Mouse (Mus musculus) cerebellum, postnatal 36 days (tissue): ENCODE results near the gene Fam205c.

Experiments used
- DNase-seq, 2 experiments: peaks; one replicate each; pipeline ENCODE4 v3.0.0; 2021 to 2022; ENCODE audit warnings: mixed read lengths in 2 of 2

Fam205c gene

DNA sequence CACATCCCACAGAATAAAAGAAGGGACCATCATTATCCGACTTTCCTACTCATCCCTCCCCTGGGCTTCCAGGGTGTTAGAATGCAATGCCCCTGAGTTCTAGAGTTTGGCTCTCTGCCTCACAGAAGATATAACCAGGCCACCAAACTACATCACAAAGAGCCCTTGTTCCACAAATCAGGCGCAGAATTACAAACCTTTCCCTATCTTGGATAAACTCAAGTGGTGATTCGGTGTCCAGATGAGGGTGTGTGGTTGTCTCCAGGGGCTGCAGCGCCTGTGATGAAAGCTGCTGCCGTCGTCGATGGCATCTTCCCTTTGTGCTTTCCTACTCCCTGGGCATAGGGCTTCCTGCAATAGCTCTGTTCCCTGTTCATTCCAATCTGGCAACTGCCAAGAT is at the start of gene Fam205c:
TSS of gene Fam205c (minus strand) at position 101 of the 400 bp plus-strand sequence.
- DNase-seq = no peak

DNA sequence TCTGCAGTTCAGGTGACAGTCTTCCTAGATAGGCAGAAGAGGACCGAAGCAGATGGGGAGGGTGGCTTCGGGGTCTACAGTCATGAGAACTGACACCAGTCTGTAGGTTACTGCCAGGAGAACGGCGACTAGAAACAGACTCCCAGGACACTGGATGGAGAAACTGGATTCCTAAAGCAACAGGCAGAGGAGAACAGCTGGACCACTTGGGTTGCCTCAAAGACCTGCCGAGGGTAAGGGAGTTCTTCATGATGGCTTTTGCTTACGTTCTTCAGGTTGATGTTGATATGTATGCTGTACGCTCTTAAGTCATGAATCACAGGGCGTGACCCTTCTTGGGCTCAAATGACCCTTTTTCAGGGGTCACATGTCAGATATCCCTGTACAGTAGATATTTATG is 48.4 kb upstream of the Fam205c start:
- DNase-seq = no peak

DNA sequence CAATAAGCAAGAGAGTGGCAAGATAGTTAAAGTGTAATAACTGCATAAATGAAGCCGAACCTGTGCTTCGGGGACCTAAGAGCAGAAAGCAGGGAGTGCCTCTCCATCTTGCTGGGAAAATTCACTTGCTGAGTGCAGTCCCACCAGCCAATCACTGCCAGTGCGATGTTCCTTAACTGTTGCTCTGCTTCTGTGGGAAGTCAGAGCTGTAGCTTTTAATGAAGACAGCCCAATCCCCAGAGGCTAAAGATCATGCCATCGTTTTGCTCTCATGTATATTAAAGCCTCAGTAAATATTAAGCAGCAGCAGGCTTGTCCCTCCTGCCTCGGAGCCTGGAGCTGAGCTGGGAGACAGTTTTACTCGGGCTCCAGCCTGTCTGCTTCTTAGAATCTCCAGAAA is 48.0 kb upstream of the Fam205c start:
- no peak for DNase-seq

DNA sequence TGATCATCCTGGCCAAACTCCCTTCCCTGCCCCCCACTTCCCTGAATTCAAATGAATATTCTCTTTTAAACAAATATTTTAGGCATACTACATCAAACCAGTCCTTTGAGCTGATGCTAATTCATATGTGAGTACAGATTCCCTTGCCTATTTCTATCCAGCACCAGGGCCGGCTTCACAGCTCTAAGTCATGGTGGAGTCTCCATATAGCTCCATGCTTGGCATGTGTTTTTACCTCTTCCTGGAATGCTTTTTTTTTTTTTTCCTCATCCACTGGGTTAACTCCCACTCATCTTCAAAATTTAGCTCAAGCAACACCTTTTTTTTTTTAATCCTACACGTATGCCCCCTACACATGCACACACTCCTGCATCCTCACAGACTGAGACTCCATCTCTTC is 47.5 kb upstream of the Fam205c start:
- DNase-seq = no peak

DNA sequence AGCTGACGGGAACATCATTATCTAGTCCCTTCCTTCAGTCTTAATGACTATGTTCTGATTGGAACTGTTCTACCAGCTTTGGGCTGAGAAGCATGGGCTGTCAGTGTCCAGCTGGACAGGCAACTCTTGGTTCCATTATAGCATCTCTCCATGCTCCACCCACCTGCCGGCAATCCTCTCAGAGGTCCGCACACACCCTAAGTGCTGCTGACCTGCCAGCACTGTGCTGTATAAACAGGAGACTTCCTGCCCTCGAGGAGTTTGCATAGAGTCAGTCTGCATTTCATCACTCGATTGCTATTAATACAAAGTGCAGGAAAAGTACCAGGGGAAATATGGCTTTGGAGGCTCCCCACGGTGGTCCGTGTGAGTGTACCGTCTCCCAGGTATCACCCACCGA is 46.7 kb upstream of the Fam205c start:
- DNase-seq = no peak

DNA sequence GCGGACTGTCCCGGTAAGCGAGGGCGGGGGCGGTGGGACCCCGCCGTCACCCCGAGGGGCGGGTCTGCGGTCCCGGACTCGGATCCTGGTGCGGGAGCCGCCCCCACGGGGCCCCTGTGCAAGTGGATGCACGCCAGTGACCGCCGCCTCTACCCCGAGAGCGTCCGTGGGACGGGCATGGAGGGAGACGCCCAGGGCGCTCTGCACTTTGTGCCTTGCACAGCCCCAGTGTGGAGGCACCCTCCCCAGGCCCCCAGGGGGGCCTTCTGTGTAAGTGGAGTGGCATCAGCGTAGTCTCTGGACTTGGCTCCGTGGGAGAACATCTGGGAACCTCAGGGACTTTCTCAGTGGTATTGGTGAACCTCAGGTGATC is 43.4 kb upstream of the Fam205c start:
- DNase-seq = peak in 1 of 2 experiments; percentile 18

DNA sequence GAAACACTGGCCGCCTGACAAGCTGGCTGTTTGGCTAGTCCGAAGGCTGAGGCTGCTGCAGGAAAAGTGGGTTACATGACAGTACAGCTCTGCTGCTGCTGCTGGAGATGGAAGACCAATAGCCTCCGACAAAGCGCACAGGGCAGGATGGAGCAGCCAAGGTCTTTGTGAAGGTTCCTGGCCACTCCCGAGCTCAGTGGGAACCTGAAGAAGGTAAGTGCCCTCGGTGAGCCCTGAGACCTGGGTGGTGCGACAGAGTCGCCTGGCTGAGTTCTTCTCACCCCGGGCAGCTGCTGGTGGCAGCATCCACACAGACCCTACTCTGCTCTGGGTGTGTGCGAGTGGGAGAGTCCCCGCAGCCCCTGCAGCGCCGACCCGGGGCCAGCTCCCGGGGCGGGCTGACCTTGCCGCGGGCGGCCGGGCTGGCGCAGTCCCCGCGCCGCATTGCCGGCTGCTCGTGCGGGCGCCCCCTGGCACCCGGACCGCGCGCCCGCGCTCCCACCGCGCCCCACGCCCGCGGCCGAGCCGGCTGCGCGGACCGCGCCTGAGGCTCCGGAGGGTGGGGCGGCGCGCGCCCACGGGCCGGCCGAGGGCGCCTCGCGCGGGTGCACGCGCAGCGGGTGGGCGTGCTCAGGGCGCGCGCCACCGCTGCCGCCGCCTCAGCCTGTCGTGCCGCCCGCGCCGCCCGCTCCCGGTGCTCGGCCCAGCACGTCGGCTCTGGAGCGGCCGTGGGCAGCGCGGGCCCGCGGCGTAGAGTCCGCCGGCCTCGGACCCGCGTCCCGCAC is 42.8 kb upstream of the Fam205c start, which contains the start of gene Phf24:
TSS of gene Phf24 (plus strand) at position 44 of the 785 bp plus-strand sequence.
- DNase-seq = peak; percentile 30 to 41

DNA sequence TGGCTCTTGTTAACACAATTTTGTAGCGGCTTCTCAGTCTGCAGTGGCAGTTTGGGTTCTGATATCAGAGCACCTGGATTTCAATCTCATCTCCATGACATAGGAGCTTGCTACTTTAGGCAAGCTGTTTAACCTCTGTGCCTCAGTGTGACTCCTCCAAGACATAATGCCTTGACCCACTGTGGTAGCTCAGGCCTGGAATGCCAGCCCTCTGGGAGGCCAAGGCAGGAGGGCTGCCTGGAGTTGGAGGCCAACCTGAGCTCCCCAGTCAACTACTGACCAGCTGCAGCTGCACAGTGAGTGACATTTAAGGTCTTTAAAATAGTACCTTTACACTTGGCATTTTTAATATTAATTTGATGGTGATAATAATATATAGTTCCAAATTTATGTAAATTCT is 41.9 kb upstream of the Fam205c start:
- no peak for DNase-seq

DNA sequence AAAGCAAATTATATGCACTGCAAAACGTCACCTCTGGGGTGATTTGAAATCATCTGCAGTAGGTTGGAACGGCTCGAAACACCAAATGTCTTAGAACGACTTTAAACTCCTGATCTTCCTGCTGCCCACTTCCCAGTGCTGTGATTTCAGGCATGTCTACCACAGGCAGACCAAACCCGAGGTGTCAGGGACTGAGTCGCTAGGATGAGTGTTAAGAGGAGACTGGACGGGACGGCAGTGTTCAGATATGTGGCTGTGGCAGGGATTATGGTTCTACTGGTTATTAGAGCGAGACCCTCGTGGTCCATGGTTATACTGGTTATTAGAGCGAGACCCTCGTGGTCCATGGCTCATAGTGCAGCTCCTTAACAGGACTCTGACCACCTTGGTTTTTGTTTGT is 41.3 kb upstream of the Fam205c start:
- DNase-seq = no peak

DNA sequence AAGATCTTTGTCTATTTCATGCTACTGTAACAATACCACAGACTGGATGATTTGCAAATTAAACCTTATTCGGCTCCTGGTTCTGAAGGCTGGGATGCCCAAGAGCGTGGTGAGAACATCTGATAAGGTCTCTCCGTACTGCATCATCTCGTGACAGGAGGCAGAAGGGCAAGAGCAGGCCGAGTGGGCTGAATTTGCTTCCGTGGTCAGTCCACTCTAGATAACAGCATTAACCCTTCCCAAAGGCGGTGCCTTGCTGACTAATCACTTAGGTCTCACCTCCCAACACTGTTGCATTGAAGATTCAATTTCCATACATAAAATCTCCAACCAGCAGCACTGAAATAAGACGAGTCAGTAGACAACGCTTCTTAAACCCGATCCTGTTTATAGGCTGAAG is 39.4 kb upstream of the Fam205c start:
- DNase-seq = no peak

DNA sequence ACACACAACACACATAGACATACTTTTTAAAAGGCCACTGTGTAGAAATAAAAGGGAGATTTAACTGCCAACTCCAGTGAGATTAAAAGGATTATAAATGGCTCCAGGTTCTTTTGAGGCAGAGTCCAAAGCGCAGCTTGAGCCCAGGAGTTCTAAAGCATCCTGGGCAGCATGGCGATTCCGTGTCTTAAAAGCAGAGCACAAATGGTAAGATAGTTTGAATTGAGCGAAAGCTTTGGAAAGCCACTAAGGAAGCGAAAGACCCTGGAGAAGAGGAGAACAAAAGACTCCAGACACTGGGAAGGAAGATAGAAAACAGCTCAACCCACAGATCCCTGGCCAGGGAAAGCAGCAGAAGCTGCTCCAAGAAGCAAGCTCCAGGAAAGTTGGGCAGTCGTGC is 30.9 kb upstream of the Fam205c start:
- no peak for DNase-seq

DNA sequence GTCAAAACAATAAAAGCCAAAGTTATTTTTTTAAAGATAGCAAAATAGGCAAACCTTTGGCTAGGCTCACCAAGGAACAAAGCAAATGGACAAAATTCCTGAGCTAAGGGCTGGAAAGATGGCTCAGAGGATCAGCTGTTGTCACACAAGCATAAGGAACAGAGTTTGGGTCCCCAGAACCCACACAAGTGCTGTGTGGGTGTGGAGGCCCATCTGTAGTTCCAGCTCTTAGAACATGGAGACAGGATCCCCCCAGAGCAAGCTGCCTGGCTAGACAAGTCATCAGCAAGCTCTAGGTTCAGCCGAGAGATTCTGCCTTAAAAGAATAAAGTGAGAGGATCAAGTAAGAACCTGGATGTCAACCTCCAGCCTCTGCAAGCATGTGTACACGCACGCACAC is 30.5 kb upstream of the Fam205c start:
- no peak for DNase-seq

DNA sequence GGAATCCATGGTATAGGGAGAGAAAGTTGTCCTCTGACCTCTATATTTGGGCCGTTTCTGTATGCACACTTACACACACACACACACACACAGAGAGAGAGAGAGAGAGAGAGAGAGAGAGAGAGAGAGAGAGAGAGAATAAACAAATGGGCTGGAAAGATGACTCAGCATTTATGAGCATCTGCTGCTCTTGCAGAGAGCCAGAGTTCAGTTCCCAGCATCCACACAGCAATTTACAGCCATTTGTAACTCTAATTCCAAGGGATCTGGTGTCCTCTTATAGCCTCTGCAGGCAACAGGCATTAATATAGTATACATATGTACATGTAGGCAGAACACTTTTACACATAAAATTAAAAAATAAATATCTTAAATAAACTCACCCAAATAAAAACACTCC is 29.9 kb upstream of the Fam205c start:
- DNase-seq = no peak

DNA sequence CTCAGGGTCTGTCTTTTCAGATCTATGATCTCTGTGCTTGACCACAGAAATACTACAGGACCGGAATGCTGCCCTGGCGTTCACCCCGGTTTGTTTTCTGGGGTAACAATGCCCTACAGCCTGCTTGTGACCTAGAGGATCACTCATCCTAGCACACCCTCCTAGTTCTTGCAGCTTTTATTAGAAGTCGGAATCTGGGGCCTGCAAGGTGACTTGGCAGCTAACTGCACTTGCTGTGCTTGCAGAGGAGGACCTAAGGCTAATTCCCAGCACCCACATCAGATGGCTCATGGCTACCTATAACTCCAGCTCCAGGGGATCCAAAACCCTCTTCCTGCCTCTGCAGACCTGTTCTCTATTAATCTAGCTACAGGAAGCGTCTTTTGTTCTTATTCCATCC is 28.7 kb upstream of the Fam205c start:
- DNase-seq = no peak

DNA sequence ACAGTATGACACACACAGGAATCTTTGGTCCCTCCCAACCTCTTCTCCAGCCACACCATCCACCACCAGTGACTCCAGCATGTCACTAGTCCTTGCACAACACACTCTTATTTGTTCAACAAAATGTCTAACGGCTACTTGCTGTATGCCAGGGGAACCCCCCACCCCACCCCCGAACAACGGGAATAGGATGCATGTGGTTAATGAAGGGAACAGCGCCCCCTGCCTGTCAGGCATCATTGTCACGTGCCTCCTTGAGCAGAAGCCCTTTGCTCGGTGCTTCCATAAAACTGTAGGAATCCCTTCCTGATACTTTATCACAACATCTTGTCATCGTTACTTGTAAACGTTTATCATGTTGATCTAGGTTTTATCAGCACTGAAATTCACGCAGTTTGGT is 28.1 kb upstream of the Fam205c start:
- DNase-seq = peak in 1 of 2 experiments; percentile 24

DNA sequence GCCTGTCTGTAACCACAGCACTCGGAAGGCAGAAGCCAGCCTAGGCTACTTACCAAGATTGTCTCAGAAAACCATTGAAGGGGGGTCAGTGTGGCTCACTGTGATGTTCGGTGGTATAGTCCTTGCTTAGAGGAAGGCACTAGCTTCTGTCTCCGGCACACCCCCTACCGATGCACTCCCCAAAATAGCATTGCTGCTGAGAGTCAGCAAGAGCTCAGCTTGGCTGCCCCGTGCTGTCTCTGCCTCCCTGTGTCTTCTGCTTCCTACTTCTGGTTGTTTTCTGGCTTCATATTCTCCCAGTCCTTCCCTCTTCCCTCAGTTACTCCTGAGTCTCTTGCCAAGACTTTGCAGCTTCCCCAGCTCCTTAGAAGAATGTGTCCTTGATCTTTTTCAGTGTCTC is 26.8 kb upstream of the Fam205c start:
- DNase-seq = no peak

DNA sequence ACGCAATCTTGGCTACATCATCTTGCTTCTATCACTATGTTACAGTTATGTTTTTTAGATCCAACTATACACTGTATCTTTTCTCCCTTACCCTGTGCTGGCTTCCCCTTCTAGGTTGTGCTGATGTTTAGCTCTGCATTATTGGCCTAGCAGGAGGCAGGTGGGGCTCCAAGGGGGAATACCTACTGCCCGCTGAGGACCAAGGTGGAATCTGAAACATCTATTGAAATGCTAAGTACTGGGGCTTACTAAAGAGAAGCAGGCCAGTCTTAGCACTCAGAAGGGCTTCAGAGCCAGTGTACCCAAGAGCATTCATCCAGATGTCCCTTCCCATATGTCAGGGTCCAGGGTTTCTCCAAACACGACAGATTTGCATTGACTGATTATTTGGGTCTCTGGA is 24.9 kb upstream of the Fam205c start:
- no peak for DNase-seq

DNA sequence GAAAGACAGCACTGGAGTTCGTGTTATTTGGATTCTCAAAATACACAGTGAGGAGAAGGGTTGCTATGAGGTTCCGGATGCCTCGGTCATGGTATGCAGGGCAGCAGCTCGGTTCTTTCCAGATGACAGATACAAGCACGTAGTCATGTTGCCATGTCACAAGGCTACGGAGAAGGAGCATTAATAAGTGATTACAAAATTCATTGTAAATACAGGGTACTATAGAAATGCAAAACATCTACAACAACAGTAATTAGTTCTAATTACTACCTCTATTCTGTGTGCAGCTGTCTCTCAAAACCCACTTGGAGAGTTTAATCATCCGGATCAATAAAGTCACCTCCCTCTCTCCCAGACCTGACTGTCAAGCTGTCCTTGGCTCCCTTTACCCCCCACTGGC is 21.1 kb upstream of the Fam205c start:
- DNase-seq = no peak

DNA sequence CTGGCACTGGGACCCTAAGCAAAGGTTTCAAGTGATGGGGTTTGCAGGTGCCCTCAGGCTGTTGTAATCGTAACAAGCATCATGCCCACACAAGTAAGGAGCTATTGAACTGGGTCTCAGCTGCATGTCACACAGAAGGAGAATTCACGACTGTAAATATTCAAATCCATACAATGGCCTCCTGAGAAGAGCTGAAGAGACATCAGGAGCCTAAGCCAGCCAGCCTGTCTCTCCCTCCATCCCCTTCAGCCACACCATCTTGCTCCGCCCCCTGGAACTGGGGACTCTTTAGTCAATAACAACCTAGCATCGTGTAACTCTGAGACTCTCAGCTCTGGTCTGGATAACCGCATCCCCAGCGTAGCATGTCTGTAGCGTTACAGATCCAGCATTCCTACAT is 17.1 kb upstream of the Fam205c start:
- DNase-seq = no peak

DNA sequence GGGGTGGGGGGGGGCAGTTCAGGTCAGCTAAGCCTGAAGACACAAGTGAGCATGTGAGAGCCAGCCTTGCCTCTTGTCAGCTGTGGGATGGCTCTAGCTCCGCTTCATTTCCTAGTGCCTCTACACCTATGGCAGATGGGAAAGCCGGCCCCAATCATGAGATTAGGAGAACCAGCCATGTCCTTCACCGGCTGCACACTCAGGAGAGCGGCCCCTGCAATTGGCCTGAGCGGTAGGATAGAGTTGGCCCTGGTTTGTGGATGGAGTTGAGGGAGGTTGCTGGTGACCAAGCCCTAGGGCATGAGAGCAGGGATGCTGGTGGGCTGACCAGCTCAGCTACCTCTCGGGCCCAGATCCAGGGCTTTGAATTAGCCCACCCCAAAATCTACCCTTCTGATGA is 14.8 kb upstream of the Fam205c start:
- no peak for DNase-seq

DNA sequence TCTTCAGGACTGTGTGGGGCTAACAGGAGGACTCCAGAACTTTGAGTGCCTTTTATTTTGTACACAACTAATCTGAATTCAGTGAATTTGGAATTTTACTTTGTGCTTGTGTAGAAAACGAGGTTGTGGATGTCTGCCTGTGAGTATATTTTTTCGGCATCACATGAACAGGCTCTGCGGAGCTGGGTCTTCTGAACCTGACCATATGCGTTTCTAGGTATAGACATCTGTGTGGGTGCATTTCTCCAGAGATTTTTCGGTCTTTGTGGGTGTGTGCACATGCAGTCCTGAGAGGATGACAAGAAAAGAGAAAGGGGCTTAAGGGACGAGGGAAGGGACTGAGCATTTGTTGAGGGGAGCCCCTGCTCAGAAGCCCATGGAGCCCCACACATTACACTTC is 12.9 kb upstream of the Fam205c start:
- DNase-seq = no peak

DNA sequence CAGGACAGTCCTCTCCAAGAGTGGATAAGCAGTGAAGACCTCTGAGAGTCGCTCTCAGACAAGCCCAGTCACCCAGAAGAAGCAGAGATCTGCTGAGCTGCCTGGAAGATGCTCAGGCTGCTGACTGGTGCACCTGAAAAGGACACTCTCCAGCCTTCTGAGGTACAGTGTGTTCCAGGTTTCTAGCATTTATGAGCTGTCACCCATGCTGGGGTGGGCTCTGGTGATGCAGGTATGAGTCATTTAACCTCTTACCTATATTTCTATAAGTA is 6.6 kb upstream of the Fam205c start:
- no peak for DNase-seq

DNA sequence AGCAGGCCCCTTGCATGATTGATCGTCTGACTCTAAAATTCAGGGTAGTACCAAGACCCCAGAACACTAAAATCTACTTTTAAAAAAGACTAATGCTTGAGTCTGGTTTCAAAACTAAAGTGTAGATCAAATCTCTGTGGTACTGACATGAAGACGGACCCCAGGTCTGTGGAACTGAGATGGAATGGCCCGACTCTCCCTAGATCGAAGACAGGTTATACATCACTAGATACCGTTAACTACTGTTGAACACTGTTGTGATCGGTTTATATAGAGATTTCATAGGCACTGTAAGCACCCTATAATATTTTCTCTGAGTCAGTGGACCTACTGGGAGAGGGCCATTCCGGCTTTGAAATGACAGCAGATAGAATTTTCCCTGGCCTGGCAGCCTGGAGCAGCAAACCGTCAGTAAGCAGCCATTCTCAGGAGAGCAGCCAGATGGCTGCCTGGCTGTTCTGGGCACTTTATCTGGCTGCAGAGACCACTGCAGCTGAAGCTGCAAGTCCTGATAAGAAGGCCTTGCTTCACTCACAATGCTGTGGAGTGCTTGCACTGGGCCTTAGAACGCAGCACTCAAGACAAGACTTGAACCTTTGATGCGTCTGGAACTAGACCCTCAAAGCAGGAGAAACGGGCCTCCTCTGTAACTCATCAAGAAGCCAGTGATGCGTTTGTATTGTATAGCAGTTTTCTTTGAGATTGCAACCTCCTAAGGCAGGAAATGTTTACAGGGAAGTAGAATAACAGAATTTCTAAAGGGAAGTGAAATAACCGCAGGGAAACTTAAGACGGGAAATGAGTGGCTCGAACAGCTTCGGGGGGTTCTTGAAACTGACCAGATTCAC is 6.0 kb upstream of the Fam205c start:
- no peak for DNase-seq

DNA sequence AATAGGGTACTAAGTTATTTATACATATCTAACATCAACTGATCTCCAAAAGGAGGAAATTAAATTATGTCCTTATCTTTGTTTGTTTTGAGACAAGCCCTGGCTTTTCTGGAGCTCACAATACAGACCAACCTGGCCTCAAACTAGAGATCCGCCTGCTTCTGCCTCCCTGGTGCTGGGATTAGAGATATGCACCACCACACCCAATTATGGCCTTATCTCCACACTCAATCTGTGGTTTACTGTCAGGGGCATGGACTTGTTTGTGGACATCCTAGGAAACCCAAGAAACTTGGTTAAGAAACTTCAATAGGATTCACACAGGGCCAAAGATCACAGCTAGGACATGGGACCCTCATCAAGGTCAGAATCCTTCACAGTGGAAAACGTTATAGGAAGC is 3.6 kb upstream of the Fam205c start:
- no peak for DNase-seq
